Mouse (Mus musculus): Measurements from ENCODE around the gene Mlh1. TPM values are rescaled to one million over a fixed set of nuclear protein-coding genes. Genes with fewer than 3 reads are reported as not detected.

Gene Mlh1
- polyA plus RNA-seq, 1 experiment from 2014 or later, result 42.4 TPM

- no peak overlapping the region for H3K4me3 ChIP-seq
- H3K27me3 ChIP-seq, result no peaks in the 10 kb centered on the region
- 50% methylated on average over 3 of the region's 3 CpGs for WGBS
- no peak overlapping the region for H3K9ac ChIP-seq
- H3K36me3 ChIP-seq, result no peaks in the 10 kb centered on the region
- ATAC-seq (ENCODE audit: insufficient number of reproducible peaks, insufficient read depth, low FRiP score, low TSS enrichment), result no peak
- H3K4me1 ChIP-seq, result peaks cover 5% of the 10 kb centered on the region
- no peaks in the 10 kb centered on the region for H3K9me3 ChIP-seq
- H3K27ac ChIP-seq, result no peak overlapping the region
- H3K4me2 ChIP-seq (replicated peaks), result no peak overlapping the region
Measured at GRCm38 (mm10) chr9:111285061-111285460, 13.5 kb upstream of the Mlh1 start.

GRCm38 (mm10) chr9:111275156-111275555, 3.6 kb upstream of the Mlh1 start:
- no peak overlapping the region for H3K9ac ChIP-seq
- WGBS, result 43% methylated on average over 1 of the region's 1 CpGs
- H3K27ac ChIP-seq, result no peak overlapping the region
- peaks cover 23% of the 10 kb centered on the region for H3K36me3 ChIP-seq
- peaks cover 30% of the 10 kb centered on the region for H3K4me1 ChIP-seq
- H3K4me3 ChIP-seq, result peak overlapping the region; percentile 18
- no peak for ATAC-seq (ENCODE audit: insufficient number of reproducible peaks, insufficient read depth, low FRiP score, low TSS enrichment)
- no peaks in the 10 kb centered on the region for H3K9me3 ChIP-seq
- no peaks in the 10 kb centered on the region for H3K27me3 ChIP-seq
- H3K4me2 ChIP-seq (replicated peaks), result peak overlapping the region; percentile 70

GRCm38 (mm10) chr9:111273958-111274357, 2.4 kb upstream of the Mlh1 start:
- Histone ChIP-seq H3K27me3 (no peaks in the 10 kb centered on the region), H3K4me1 (peaks cover 31% of the 10 kb centered on the region), H3K36me3 (peaks cover 17% of the 10 kb centered on the region), H3K27ac (no peak overlapping the region), H3K4me3 (no peak overlapping the region), H3K9me3 (no peaks in the 10 kb centered on the region), H3K9ac (no peak overlapping the region), H3K4me2 (replicated peaks) (peak overlapping the region; percentile 70)
- ATAC-seq (ENCODE audit: insufficient number of reproducible peaks, insufficient read depth, low FRiP score, low TSS enrichment), result no peak
- WGBS, result 96% methylated on average over 1 of the region's 1 CpGs

GRCm38 (mm10) chr9:111272996-111273785, 1.6 kb upstream of the Mlh1 start:
- Histone ChIP-seq H3K4me3 (peak overlapping the region; percentile 82), H3K27ac (no peak overlapping the region), H3K27me3 (no peaks in the 10 kb centered on the region), H3K9me3 (no peaks in the 10 kb centered on the region), H3K4me1 (peaks cover 31% of the 10 kb centered on the region), H3K36me3 (peaks cover 10% of the 10 kb centered on the region), H3K9ac (peak overlapping the region; percentile 87), H3K4me2 (replicated peaks) (peak overlapping the region; percentile 70)
- ATAC-seq (ENCODE audit: insufficient number of reproducible peaks, insufficient read depth, low FRiP score, low TSS enrichment), result no peak
- 75% methylated on average over 15 of the region's 15 CpGs for WGBS

- WGBS, result 14% methylated on average over 19 of the region's 19 CpGs
- peaks cover 6% of the 10 kb centered on the region; the same call in 1 of the 2 replicates for H3K36me3 ChIP-seq
Measured at GRCm38 (mm10) chr9:111272356-111272755, 765 bp upstream of the Mlh1 start.

GRCm38 (mm10) chr9:111271056-111271433, 546 bp downstream of the Mlh1 start:
- H3K27me3 ChIP-seq, result no peaks in the 10 kb centered on the region
- peak; percentile 75 for ATAC-seq (ENCODE audit: insufficient number of reproducible peaks, insufficient read depth, low FRiP score, low TSS enrichment)
- H3K4me3 ChIP-seq, result peak overlapping the region; percentile 82
- peak overlapping the region; percentile 65 for H3K4me2 ChIP-seq (replicated peaks)
- H3K9me3 ChIP-seq, result no peaks in the 10 kb centered on the region
- peak overlapping the region; percentile 54 for H3K9ac ChIP-seq
- under 1% methylated on average over 32 of the region's 32 CpGs for WGBS
- peak overlapping the region; percentile 92 for H3K27ac ChIP-seq
- H3K36me3 ChIP-seq, result peaks cover 13% of the 10 kb centered on the region; the same call in 1 of the 2 replicates
- H3K4me1 ChIP-seq, result peaks cover 31% of the 10 kb centered on the region

More at GRCm38 (mm10) chr9:111272356-111272755, 765 bp upstream of the Mlh1 start:
- peak overlapping the region; percentile 70 for H3K4me2 ChIP-seq (replicated peaks)
- peak overlapping the region; percentile 82 for H3K4me3 ChIP-seq
- peaks cover 31% of the 10 kb centered on the region for H3K4me1 ChIP-seq
- H3K27ac ChIP-seq, result peak overlapping the region; percentile 95
- peak overlapping the region; percentile 87 for H3K9ac ChIP-seq
- no peaks in the 10 kb centered on the region for H3K9me3 ChIP-seq
- ATAC-seq (ENCODE audit: insufficient number of reproducible peaks, insufficient read depth, low FRiP score, low TSS enrichment), result no peak
- H3K27me3 ChIP-seq, result no peaks in the 10 kb centered on the region

GRCm38 (mm10) chr9:111270606-111271005, 985 bp downstream of the Mlh1 start:
- WGBS, result 15% methylated on average over 5 of the region's 5 CpGs

GRCm38 (mm10) chr9:111267998-111268397, 3.6 kb downstream of the Mlh1 start:
- ATAC-seq (ENCODE audit: insufficient number of reproducible peaks, insufficient read depth, low FRiP score, low TSS enrichment), result no peak
- Histone ChIP-seq H3K36me3 (peaks cover 31% of the 10 kb centered on the region), H3K9me3 (no peaks in the 10 kb centered on the region), H3K4me2 (replicated peaks) (no peak overlapping the region), H3K27me3 (no peaks in the 10 kb centered on the region), H3K27ac (no peak overlapping the region), H3K4me3 (no peak overlapping the region), H3K4me1 (peaks cover 9% of the 10 kb centered on the region), H3K9ac (no peak overlapping the region)
- whole genome bisulfite sequencing, result 91% methylated on average over 2 of the region's 2 CpGs

More at GRCm38 (mm10) chr9:111270606-111271005, 985 bp downstream of the Mlh1 start:
- Histone ChIP-seq H3K27ac (peak overlapping the region; percentile 92), H3K4me1 (peaks cover 31% of the 10 kb centered on the region), H3K9me3 (no peaks in the 10 kb centered on the region), H3K9ac (peak overlapping the region; percentile 54), H3K4me2 (replicated peaks) (peak overlapping the region; percentile 65), H3K4me3 (peak overlapping the region; percentile 82), H3K27me3 (no peaks in the 10 kb centered on the region), H3K36me3 (peaks cover 13% of the 10 kb centered on the region)
- no peak for ATAC-seq (ENCODE audit: insufficient number of reproducible peaks, insufficient read depth, low FRiP score, low TSS enrichment)

GRCm38 (mm10) chr9:111261356-111261755, 10.2 kb downstream of the Mlh1 start:
- no peak overlapping the region for H3K9ac ChIP-seq
- H3K36me3 ChIP-seq, result peaks cover 62% of the 10 kb centered on the region
- H3K4me1 ChIP-seq, result no peaks in the 10 kb centered on the region
- H3K27ac ChIP-seq, result no peak overlapping the region
- H3K9me3 ChIP-seq, result no peaks in the 10 kb centered on the region
- no peaks in the 10 kb centered on the region for H3K27me3 ChIP-seq
- WGBS, result 82% methylated on average over 4 of the region's 4 CpGs
- H3K4me2 ChIP-seq (replicated peaks), result no peak overlapping the region
- no peak for ATAC-seq (ENCODE audit: insufficient number of reproducible peaks, insufficient read depth, low FRiP score, low TSS enrichment)
- no peak overlapping the region for H3K4me3 ChIP-seq

- Histone ChIP-seq H3K27ac (no peak overlapping the region), H3K4me1 (no peaks in the 10 kb centered on the region), H3K36me3 (peaks cover 61% of the 10 kb centered on the region), H3K4me3 (no peak overlapping the region), H3K4me2 (replicated peaks) (no peak overlapping the region), H3K9me3 (no peaks in the 10 kb centered on the region), H3K9ac (no peak overlapping the region), H3K27me3 (no peaks in the 10 kb centered on the region)
- ATAC-seq (ENCODE audit: insufficient number of reproducible peaks, insufficient read depth, low FRiP score, low TSS enrichment), result no peak
- WGBS, result 33% methylated on average over 1 of the region's 1 CpGs
Measured at GRCm38 (mm10) chr9:111260360-111260985, 11.1 kb downstream of the Mlh1 start.

GRCm38 (mm10) chr9:111252161-111252869, 19.3 kb downstream of the Mlh1 start:
- WGBS, result 75% methylated on average over 7 of the region's 7 CpGs
- Histone ChIP-seq H3K4me2 (replicated peaks) (no peak overlapping the region), H3K27me3 (no peaks in the 10 kb centered on the region), H3K9ac (no peak overlapping the region), H3K4me3 (no peak overlapping the region), H3K9me3 (no peaks in the 10 kb centered on the region), H3K27ac (no peak overlapping the region), H3K36me3 (peaks cover 71% of the 10 kb centered on the region), H3K4me1 (no peaks in the 10 kb centered on the region)
- ATAC-seq (ENCODE audit: insufficient number of reproducible peaks, insufficient read depth, low FRiP score, low TSS enrichment), result no peak

All from embryonic facial prominence, embryonic 12.5 days (tissue).